Mouse (Mus musculus) activated CD4-positive, CD25-positive, alpha-beta regulatory T cell, adult 4 months (primary cell): ENCODE results near the gene Adrm1. TPM values are rescaled to one million over a fixed set of nuclear protein-coding genes. Genes with fewer than 3 reads are reported as not detected.

Experiments
- ATAC-seq: one replicate; pipeline ENCODE4 v1.8.0; 2017
- polyA plus RNA-seq, 2 experiments: library from polyadenylated mRNA; unstranded; fragments of 100-300 nt; shearing (Covaris generic); gene quantifications; one replicate each; pipeline ENCODE4 v1.2.1; 2017

Adrm1 gene
- polyA plus RNA-seq, 2 experiments from 2014 or later, result 87.7 to 113 TPM

GRCm38 (mm10) chr2:180219145-180219943 is 48.1 kb downstream of the Adrm1 start:
- ATAC-seq, result no peak

- no peak for ATAC-seq
Observed at GRCm38 (mm10) chr2:180220165-180220564, 48.9 kb downstream of the Adrm1 start.

GRCm38 (mm10) chr2:180221051-180221450 is 49.8 kb downstream of the Adrm1 start:
- no peak for ATAC-seq

- no peak for ATAC-seq
Observed at GRCm38 (mm10) chr2:180222250-180222649, 51.0 kb downstream of the Adrm1 start.

GRCm38 (mm10) chr2:180224647-180225043 is 53.4 kb downstream of the Adrm1 start:
- ATAC-seq, result no peak

- ATAC-seq, result no peak
Observed at GRCm38 (mm10) chr2:180225044-180225761, 53.9 kb downstream of the Adrm1 start.

Other genes with a start within 250 kb of the Adrm1 start
- 1 to 10 TPM; 4.5 to 6.5 TPM for gene Taf4, start 194.8 kb upstream of the Adrm1 start, polyA plus RNA-seq
- 1 to 10 TPM; 3.3 to 4.1 TPM for gene Lsm14b, start 146.5 kb upstream of the Adrm1 start, polyA plus RNA-seq
- 100 to 1,000 TPM; 466 to 511 TPM for gene Psma7, start 129.1 kb upstream of the Adrm1 start, polyA plus RNA-seq
- under 1 TPM; 0.87 to 0.99 TPM for gene Ss18l1, start 129.0 kb upstream of the Adrm1 start, polyA plus RNA-seq
- 10 to 100 TPM; 27.0 to 39.1 TPM for gene Mtg2, start 100.9 kb upstream of the Adrm1 start, polyA plus RNA-seq
- gene Hrh3, start 67.0 kb upstream of the Adrm1 start, polyA plus RNA-seq, result not detected
- gene Osbpl2, start 52.2 kb upstream of the Adrm1 start, polyA plus RNA-seq, result 10 to 100 TPM; 19.3 to 21.4 TPM
- gene Lama5, start 54.4 kb downstream of the Adrm1 start, polyA plus RNA-seq, result under 1 TPM; 0.28 to 0.59 TPM
- gene Rps21, start 85.9 kb downstream of the Adrm1 start, polyA plus RNA-seq, result 1,000 to 10,000 TPM; 1,181 to 1,680 TPM
- 1 to 10 TPM; 5.9 to 7.2 TPM for gene Cables2, start 102.0 kb downstream of the Adrm1 start, polyA plus RNA-seq
- not detected for gene Rbbp8nl, start 118.4 kb downstream of the Adrm1 start, polyA plus RNA-seq
- not detected for gene Gata5, start 163.2 kb downstream of the Adrm1 start, polyA plus RNA-seq